Mouse (Mus musculus) embryonic facial prominence, embryonic 11.5 days (tissue): ENCODE results near the gene N4bp2l2. TPM values are rescaled to one million over a fixed set of nuclear protein-coding genes. Genes with fewer than 3 reads are reported as not detected.
A peak's percentile ranks its signal among the peaks of the same experiment; 100 is the strongest.
"Not testable (repeated sequence)": the region's sequence is repeated elsewhere in the genome, so short reads cannot be mapped to it uniquely, and the experiment has no call there.

Source experiments
- ATAC-seq: fragments of 200-750 bp; cut with Nextera tagmentation; replicated peaks from 2 replicates; pipeline ENCODE4 v1.8.0; 2017; ENCODE audit warnings: low read depth; ENCODE audit not compliant: insufficient number of reproducible peaks, low FRiP score, low TSS enrichment
- DNase-seq: peaks from one replicate; pipeline ENCODE4 v3.0.0-alpha.2; 2015; ENCODE audit warnings: low spot score
- H3K27ac ChIP-seq: fragments of 300-500 bp; sonication (generic); replicated peaks from 2 replicates; pipeline ENCODE4 v1.5.1; 2014; ENCODE audit warnings: mild to moderate bottlenecking, low read depth, low read length, control low read depth
- H3K27me3 ChIP-seq: fragments of 300-500 bp; sonication (generic); 2 replicates; pipeline ENCODE4 v1.6.1; 2014; ENCODE audit warnings: mild to moderate bottlenecking, low read length, moderate library complexity, mixed read lengths; ENCODE audit not compliant: control insufficient read depth, insufficient read depth
- H3K36me3 ChIP-seq: fragments of 300-500 bp; sonication (generic); replicated peaks from 2 replicates; pipeline ENCODE4 v1.6.1; 2014; ENCODE audit warnings: low read depth, mild to moderate bottlenecking, low read length, moderate library complexity, mixed read lengths; ENCODE audit not compliant: control insufficient read depth, insufficient read depth
- H3K4me1 ChIP-seq: fragments of 300-500 bp; sonication (generic); 2 replicates; pipeline ENCODE4 v1.6.1; 2014; ENCODE audit warnings: low read length, mixed read lengths; ENCODE audit not compliant: control insufficient read depth, insufficient read depth
- H3K4me2 ChIP-seq: fragments of 300-500 bp; sonication (generic); 2 replicates; pipeline ENCODE4 v1.6.1; 2014; ENCODE audit warnings: low read depth, mild to moderate bottlenecking, control low read depth, low read length, moderate library complexity
- H3K4me3 ChIP-seq: fragments of 300-500 bp; sonication (generic); 2 replicates; pipeline ENCODE4 v1.5.1; 2014; ENCODE audit warnings: low read depth, low read length, control low read depth
- H3K9ac ChIP-seq: fragments of 300-500 bp; sonication (generic); replicated peaks from 2 replicates; pipeline ENCODE4 v1.6.1; 2014; ENCODE audit warnings: mild to moderate bottlenecking, control low read depth, low read length
- H3K9me3 ChIP-seq: fragments of 300-500 bp; sonication (generic); replicated peaks from 2 replicates; pipeline ENCODE4 v1.6.1; 2016; ENCODE audit warnings: mild to moderate bottlenecking, low read length, inconsistent platforms, mixed read lengths; ENCODE audit not compliant: control insufficient read depth
- WGBS: fragments of 180-500 bp; shearing (Covaris S2); extraction: QIAGEN DNeasy Blood & Tissue Kit; methylation state at CpG from one replicate; pipeline ENCODE4 v1.1.7; 2014; 5-methylcytosine and 5-hydroxymethylcytosine counted together
- polyA plus RNA-seq: library from polyadenylated mRNA; unstranded; fragments of >200 nt; fragmentation: Nextera tagmentation; extraction: Ambion mirVana; gene quantifications from 2 replicates; pipeline ENCODE4 v1.2.1, GENCODE M21; 2014

Gene N4bp2l2
- 44.4 and 56.0 TPM in 2 replicates for polyA plus RNA-seq

GRCm38 (mm10) chr5:150666133-150666739, at the start of gene N4bp2l2:
TSS of gene N4bp2l2 (minus strand) at chr5:150666183.
- peak within 1 kb of the TSS; percentile 93 for H3K27ac ChIP-seq
- H3K9ac ChIP-seq: peak within 1 kb of the TSS; percentile 89
- DNase-seq, H3K4me1 ChIP-seq, H3K27me3 ChIP-seq, H3K9me3 ChIP-seq, ATAC-seq, H3K36me3 ChIP-seq: not testable (repeated sequence)
- H3K4me3 ChIP-seq: peak within 1 kb of the TSS; percentile 88
- peak within 1 kb of the TSS; percentile 65 for H3K4me2 ChIP-seq
- 94% methylated on average over 8 of the region's 9 CpGs for WGBS

GRCm38 (mm10) chr5:150713431-150713830, 47.4 kb upstream of the N4bp2l2 start:
- no peaks in the 10 kb centered on the region for H3K9me3 ChIP-seq
- DNase-seq: no peak
- H3K27me3 ChIP-seq: no peaks in the 10 kb centered on the region
- no peak overlapping the region for H3K4me3 ChIP-seq
- no peaks in the 10 kb centered on the region for H3K36me3 ChIP-seq
- no peak overlapping the region for H3K27ac ChIP-seq
- no peak overlapping the region for H3K4me2 ChIP-seq
- no peak for ATAC-seq
- H3K9ac ChIP-seq: no peak overlapping the region
- H3K4me1 ChIP-seq: no peaks in the 10 kb centered on the region

GRCm38 (mm10) chr5:150711503-150711902, 45.5 kb upstream of the N4bp2l2 start:
- DNase-seq: no peak
- H3K27ac ChIP-seq: no peak overlapping the region
- H3K4me3 ChIP-seq: no peak overlapping the region
- no peak for ATAC-seq
- H3K4me1 ChIP-seq: no peaks in the 10 kb centered on the region
- H3K9ac ChIP-seq: no peak overlapping the region
- H3K9me3 ChIP-seq: no peaks in the 10 kb centered on the region
- WGBS: 96% methylated on average over 4 of the region's 4 CpGs
- H3K36me3 ChIP-seq: no peaks in the 10 kb centered on the region
- no peaks in the 10 kb centered on the region for H3K27me3 ChIP-seq
- no peak overlapping the region for H3K4me2 ChIP-seq

- not testable (repeated sequence) for ATAC-seq, DNase-seq, H3K4me1 ChIP-seq, H3K9me3 ChIP-seq, H3K9ac ChIP-seq, H3K4me2 ChIP-seq, H3K4me3 ChIP-seq, H3K27ac ChIP-seq, H3K27me3 ChIP-seq, H3K36me3 ChIP-seq
- WGBS: 96% methylated on average over 3 of the region's 3 CpGs
Measured at GRCm38 (mm10) chr5:150707181-150707580, 41.2 kb upstream of the N4bp2l2 start.

GRCm38 (mm10) chr5:150706651-150707050, 40.7 kb upstream of the N4bp2l2 start:
- H3K4me3 ChIP-seq, H3K27ac ChIP-seq, H3K27me3 ChIP-seq, H3K36me3 ChIP-seq, H3K4me1 ChIP-seq, H3K9ac ChIP-seq, H3K4me2 ChIP-seq, DNase-seq, H3K9me3 ChIP-seq, ATAC-seq: not testable (repeated sequence)
- 83% methylated on average over 1 of the region's 1 CpGs for WGBS

GRCm38 (mm10) chr5:150702714-150703113, 36.7 kb upstream of the N4bp2l2 start:
- 77% methylated on average over 2 of the region's 2 CpGs for WGBS
- H3K27me3 ChIP-seq: no peaks in the 10 kb centered on the region
- peak; percentile 10 for DNase-seq

GRCm38 (mm10) chr5:150693277-150693676, 27.3 kb upstream of the N4bp2l2 start:
- no peaks in the 10 kb centered on the region for H3K27me3 ChIP-seq
- DNase-seq (no peak), ATAC-seq (no peak)
- H3K27ac ChIP-seq: no peak overlapping the region
- H3K9ac ChIP-seq: no peak overlapping the region
- no peak overlapping the region for H3K4me3 ChIP-seq
- 97% methylated on average over 2 of the region's 2 CpGs for WGBS
- no peak overlapping the region for H3K4me2 ChIP-seq
- no peaks in the 10 kb centered on the region for H3K4me1 ChIP-seq
- H3K36me3 ChIP-seq: peaks cover 5% of the 10 kb centered on the region; the same call in 1 of the 2 replicates
- H3K9me3 ChIP-seq: no peaks in the 10 kb centered on the region; the same call in 1 of the 2 replicates

More at GRCm38 (mm10) chr5:150702714-150703113, 36.7 kb upstream of the N4bp2l2 start:
- no peak overlapping the region for H3K9ac ChIP-seq
- no peaks in the 10 kb centered on the region for H3K9me3 ChIP-seq
- ATAC-seq: no peak
- no peaks in the 10 kb centered on the region for H3K36me3 ChIP-seq
- no peak overlapping the region for H3K27ac ChIP-seq
- H3K4me2 ChIP-seq: no peak overlapping the region
- H3K4me3 ChIP-seq: no peak overlapping the region
- no peaks in the 10 kb centered on the region for H3K4me1 ChIP-seq

- H3K4me2 ChIP-seq: no peak overlapping the region
- H3K9me3 ChIP-seq: no peaks in the 10 kb centered on the region; the same call in 1 of the 2 replicates
- DNase-seq: no peak
- H3K36me3 ChIP-seq: peaks cover 5% of the 10 kb centered on the region; the same call in 1 of the 2 replicates
- H3K27me3 ChIP-seq: no peaks in the 10 kb centered on the region
- no peak overlapping the region for H3K4me3 ChIP-seq
- H3K9ac ChIP-seq: no peak overlapping the region
- H3K4me1 ChIP-seq: no peaks in the 10 kb centered on the region
- H3K27ac ChIP-seq: no peak overlapping the region
- ATAC-seq: no peak
Measured at GRCm38 (mm10) chr5:150690685-150691084, 24.7 kb upstream of the N4bp2l2 start.
